Comparison of ENCODE assay signal across 8 mouse cellular contexts in genomic region chr11:69948066-69948762, GRCm38 (mm10). TPM values are rescaled to one million over a fixed set of nuclear protein-coding genes. Genes with fewer than 3 reads are reported as not detected.
DNase-seq lines count a peak whose midpoint lies in the region; ATAC-seq and TF ChIP-seq lines count a peak whose summit lies in the region.

Gene Slc2a4, minus strand, starts transcription at chr11:69948188.

- H3K27ac ChIP-seq in forebrain, embryonic 10.5 days, result peak within 1 kb of the TSS; percentile 96
- H3K27ac ChIP-seq in heart, postnatal 0 days (ENCODE audit: low read depth), result peak within 1 kb of the TSS; percentile 94
- peak within 1 kb of the TSS; percentile 88 for H3K27ac ChIP-seq in lung, embryonic 15.5 days
- no peak within 1 kb of the TSS for H3K27ac ChIP-seq in olfactory bulb, adult 2 months (ENCODE audit: insufficient read depth, low read depth, low read length)

- H3K4me1 ChIP-seq in G1E (ENCODE audit: insufficient read depth, low read depth, low read length), result peaks cover 45% of the 10 kb centered on the region
- H3K4me1 ChIP-seq in forebrain, embryonic 10.5 days, result peaks cover 40% of the 10 kb centered on the region
- peaks cover 11% of the 10 kb centered on the region for H3K4me1 ChIP-seq in heart, postnatal 0 days (ENCODE audit: control insufficient read depth, insufficient read depth)
- H3K4me1 ChIP-seq in lung, embryonic 15.5 days, result peaks cover 37% of the 10 kb centered on the region
- H3K4me1 ChIP-seq in olfactory bulb, adult 2 months (ENCODE audit: control insufficient read depth, insufficient read depth, low read length), result peaks cover 11% of the 10 kb centered on the region

- DNase-seq in G1E (ENCODE audit: low spot score), result peak; percentile 98
- DNase-seq in brain, embryonic 18.5 days (ENCODE audit: low read depth, low spot score), result peak; percentile 64
- peak; percentile 98 for DNase-seq in forebrain, embryonic 10.5 days (ENCODE audit: extremely low spot score, low spot score)
- DNase-seq in heart, postnatal 0 days (ENCODE audit: low spot score), result peak; percentile 94
- peak; percentile 95 to 96 for DNase-seq in kidney, postnatal 25 days
- peak; percentile 92 to 95 for DNase-seq in thymus, postnatal 36 days

- no peaks in the 10 kb centered on the region for H3K36me3 ChIP-seq in G1E (replicated peaks)
- peaks cover 32% of the 10 kb centered on the region for H3K36me3 ChIP-seq in forebrain, embryonic 10.5 days (replicated peaks)
- peaks cover 27% of the 10 kb centered on the region for H3K36me3 ChIP-seq in heart, postnatal 0 days (replicated peaks; ENCODE audit: control insufficient read depth, insufficient read depth, low read length)
- peaks cover 12% of the 10 kb centered on the region for H3K36me3 ChIP-seq in lung, embryonic 15.5 days

- H3K9me3 ChIP-seq in G1E (replicated peaks), result no peaks in the 10 kb centered on the region
- H3K9me3 ChIP-seq in forebrain, embryonic 10.5 days, result no peaks in the 10 kb centered on the region
- H3K9me3 ChIP-seq in heart, postnatal 0 days (replicated peaks; ENCODE audit: control insufficient read depth, low read length), result no peaks in the 10 kb centered on the region
- no peaks in the 10 kb centered on the region for H3K9me3 ChIP-seq in lung, embryonic 15.5 days

- H3K9ac ChIP-seq in heart, postnatal 0 days (replicated peaks; ENCODE audit: low read depth, low read length), result peak within 1 kb of the TSS; percentile 50
- peak within 1 kb of the TSS; percentile 46 for H3K9ac ChIP-seq in lung, embryonic 15.5 days

- peaks cover 55% of the 10 kb centered on the region for H3K27me3 ChIP-seq in G1E (ENCODE audit: insufficient read depth, low read length)
- H3K27me3 ChIP-seq in forebrain, embryonic 10.5 days (ENCODE audit: poor library complexity, severe bottlenecking), result 0 out of 2 replicates have a peak, but pooled peaks cover 8% of the 10 kb centered on the region
- H3K27me3 ChIP-seq in heart, postnatal 0 days (ENCODE audit: control insufficient read depth, insufficient read depth, low read length), result no peaks in the 10 kb centered on the region
- H3K27me3 ChIP-seq in lung, embryonic 15.5 days, result no peaks in the 10 kb centered on the region; the same call in 1 of the 2 replicates

- TF ChIP-seq EP300 in heart, postnatal 0 days (IDR thresholded peaks at IDR 0.05; ENCODE audit: low read depth), result no peak; the same call in 1 of the 2 replicates

- ATAC-seq in G1E (ENCODE audit: extremely low read depth, insufficient number of reproducible peaks, low FRiP score, poor library complexity, severe bottlenecking), result peak; percentile 92
- ATAC-seq in heart, postnatal 0 days (ENCODE audit: insufficient read depth, low read depth), result peak; percentile 90
- peak; percentile 93 for ATAC-seq in lung, embryonic 15.5 days (ENCODE audit: borderline replicate concordance, extremely low read depth, low FRiP score, low TSS enrichment)

- peak within 1 kb of the TSS; percentile 68; the same call in 1 of the 2 replicates for H3K4me3 ChIP-seq in G1E (ENCODE audit: low read depth, low read length)
- peak within 1 kb of the TSS; percentile 60 for H3K4me3 ChIP-seq in forebrain, embryonic 10.5 days
- peak within 1 kb of the TSS; percentile 60 for H3K4me3 ChIP-seq in heart, postnatal 0 days (ENCODE audit: low read depth, low read length)
- H3K4me3 ChIP-seq in lung, embryonic 15.5 days, result peak within 1 kb of the TSS; percentile 50
- peak within 1 kb of the TSS; percentile 20; the same call in 1 of the 2 replicates for H3K4me3 ChIP-seq in olfactory bulb, adult 2 months (ENCODE audit: insufficient read depth, low read depth, low read length)

- TF ChIP-seq CTCF in G1E (IDR thresholded peaks at IDR 0.05; ENCODE audit: low read depth, low read length), result no peak
- TF ChIP-seq CTCF in heart, postnatal 0 days (IDR thresholded peaks at IDR 0.05; ENCODE audit: low read depth), result no peak
- TF ChIP-seq CTCF in olfactory bulb, adult 2 months (IDR thresholded peaks at IDR 0.05; ENCODE audit: insufficient read depth, low read depth, low read length), result no peak

- under 1% methylated on average over 34 of the region's 34 CpGs for WGBS in forebrain, embryonic 10.5 days
- under 1% methylated on average over 34 of the region's 34 CpGs for WGBS in heart, postnatal 0 days
- WGBS in lung, embryonic 15.5 days, result 0% methylated on average over 34 of the region's 34 CpGs
- WGBS in olfactory bulb, adult 2 months, result under 1% methylated on average over 33 of the region's 34 CpGs

- H3K4me2 ChIP-seq in heart, postnatal 0 days (ENCODE audit: low read depth, low read length), result peak within 1 kb of the TSS; percentile 62
- H3K4me2 ChIP-seq in lung, embryonic 15.5 days, result peak within 1 kb of the TSS; percentile 71

- TF ChIP-seq POLR2A in olfactory bulb, adult 2 months (IDR thresholded peaks at IDR 0.05; ENCODE audit: insufficient read depth, low read depth, low read length), result no peak

RNA-seq across cellular contexts. Expression of gene Slc2a4, which starts in this region (rescaled TPM):
- total RNA-seq in G1E (2014; fragmentation: Nextera tagmentation), result 0.39 and 10.6 TPM in 2 replicates
- 0.06 and 0.16 TPM in 2 replicates for total RNA-seq in G1E (2017)
- polyA plus RNA-seq in G1E (2012), result 0.16 TPM in 1 of 2 replicates, not detected in the other
- polyA plus RNA-seq in forebrain, embryonic 10.5 days (2016; fragmentation: Nextera tagmentation; extraction: Ambion mirVana), result 14.2 and 15.7 TPM in 2 replicates
- total RNA-seq in heart, postnatal 0 days (2014; rRNA removed; ENCODE audit: low replicate concordance), result 235 and 267 TPM in 2 replicates
- polyA plus RNA-seq in heart, postnatal 0 days (2015; fragmentation: Nextera tagmentation; extraction: Ambion mirVana), result 89.2 and 89.7 TPM in 2 replicates
- polyA plus RNA-seq in lung, embryonic 15.5 days (2015; fragmentation: Nextera tagmentation; extraction: Ambion mirVana), result 18.0 and 20.6 TPM in 2 replicates
- polyA plus RNA-seq in olfactory bulb, adult 2 months (2012; ENCODE audit: insufficient read depth, insufficient read length, low replicate concordance, missing spikeins), result not detected in 2 replicates

Comparison
In these comparisons a context has a peak if more than half of its experiments do, and no peak if none do; other contexts are left out.
1. RNA of gene Slc2a4 (total RNA-seq): 235 to 267 TPM in heart, postnatal 0 days; 0.06 to 10.6 TPM in G1E; every median in the first group is over 10 times any median in the second.
2. RNA of gene Slc2a4 (polyA plus RNA-seq): 89.2 to 89.7 TPM in heart, postnatal 0 days, 18.0 to 20.6 TPM in lung, embryonic 15.5 days and 14.2 to 15.7 TPM in forebrain, embryonic 10.5 days; 0.16 TPM in G1E and not detected in olfactory bulb, adult 2 months; every median in the first group is over 10 times any median in the second.
3. Peak in every context shown above with its lines, with median percentiles within 50 percentile points of each other: ATAC-seq, DNase-seq and H3K4me3 ChIP-seq.